Mouse (Mus musculus): ENCODE data around the gene Emp3. TPM values are rescaled to one million over a fixed set of nuclear protein-coding genes. Genes with fewer than 3 reads are reported as not detected.
A peak's percentile ranks its signal among the peaks of the same experiment; 100 is the strongest.
"Not testable (repeated sequence)": the region's sequence is repeated elsewhere in the genome, so short reads cannot be mapped to it uniquely, and the experiment has no call there.

Gene Emp3
- polyA plus RNA-seq, 1 experiment from 2014 or later = 17.7 TPM

GRCm38 (mm10) chr7:45878278-45878677 is 42.9 kb downstream of the Emp3 start, which contains the start of gene Grin2d:
Gene Grin2d (minus strand): TSS chr7:45878378.
- not testable (repeated sequence) for DNase-seq (ENCODE audit: low spot score); H3K9me3 ChIP-seq (replicated peaks); H3K4me3 ChIP-seq; H3K27ac ChIP-seq (replicated peaks); H3K27me3 ChIP-seq (ENCODE audit: low read depth, poor library complexity, severe bottlenecking)
- 100% methylated on average over 1 of the region's 1 CpGs for WGBS
- peaks cover 18% of the 10 kb centered on the region for H3K4me1 ChIP-seq
- H3K36me3 ChIP-seq = peaks cover 94% of the 10 kb centered on the region

GRCm38 (mm10) chr7:45876895-45877294 is 44.3 kb downstream of the Emp3 start:
- WGBS = 97% methylated on average over 7 of the region's 7 CpGs
- no peak for DNase-seq (ENCODE audit: low spot score)
- H3K36me3 ChIP-seq = peaks cover 80% of the 10 kb centered on the region
- H3K27ac ChIP-seq (replicated peaks) = no peak overlapping the region
- H3K27me3 ChIP-seq (ENCODE audit: low read depth, poor library complexity, severe bottlenecking) = peaks cover 5% of the 10 kb centered on the region
- H3K9me3 ChIP-seq (replicated peaks) = no peaks in the 10 kb centered on the region
- H3K4me1 ChIP-seq = peaks cover 20% of the 10 kb centered on the region
- no peak overlapping the region for H3K4me3 ChIP-seq

- peak overlapping the region; percentile 70 for H3K4me3 ChIP-seq
- peaks cover 41% of the 10 kb centered on the region for H3K27me3 ChIP-seq (ENCODE audit: low read depth, poor library complexity, severe bottlenecking)
- H3K36me3 ChIP-seq = peaks cover 44% of the 10 kb centered on the region
- peaks cover 48% of the 10 kb centered on the region for H3K4me1 ChIP-seq
- H3K9me3 ChIP-seq (replicated peaks) = no peaks in the 10 kb centered on the region
- peak overlapping the region; percentile 93 for H3K27ac ChIP-seq (replicated peaks)
- DNase-seq (ENCODE audit: low spot score) = peak; percentile 63
- 3% methylated on average over 28 of the region's 28 CpGs for WGBS
Observed at GRCm38 (mm10) chr7:45873061-45873947, 47.9 kb downstream of the Emp3 start.

- H3K4me1 ChIP-seq = peaks cover 55% of the 10 kb centered on the region
- under 1% methylated on average over 18 of the region's 18 CpGs for WGBS
- peaks cover 37% of the 10 kb centered on the region for H3K36me3 ChIP-seq
- peak within 1 kb of the TSS; percentile 93 for H3K27ac ChIP-seq (replicated peaks)
- peak within 1 kb of the TSS; percentile 70 for H3K4me3 ChIP-seq
- peak; percentile 89 for DNase-seq (ENCODE audit: low spot score)
- H3K27me3 ChIP-seq (ENCODE audit: low read depth, poor library complexity, severe bottlenecking) = peaks cover 48% of the 10 kb centered on the region
- H3K9me3 ChIP-seq (replicated peaks) = no peaks in the 10 kb centered on the region
Observed at GRCm38 (mm10) chr7:45872624-45873023, 48.6 kb downstream of the Emp3 start, which contains the start of gene Kdelr1. Gene Kdelr1 (plus strand): TSS chr7:45872772.

- DNase-seq (ENCODE audit: low spot score) = peak; percentile 46
- WGBS = 1% methylated on average over 30 of the region's 30 CpGs
- H3K27ac ChIP-seq (replicated peaks) = peak overlapping the region; percentile 58
- H3K36me3 ChIP-seq = peaks cover 16% of the 10 kb centered on the region
- H3K4me3 ChIP-seq = peak overlapping the region; percentile 49
- H3K4me1 ChIP-seq = peaks cover 72% of the 10 kb centered on the region
- no peaks in the 10 kb centered on the region for H3K9me3 ChIP-seq (replicated peaks)
- peaks cover 69% of the 10 kb centered on the region for H3K27me3 ChIP-seq (ENCODE audit: low read depth, poor library complexity, severe bottlenecking)
Observed at GRCm38 (mm10) chr7:45870282-45871058, 50.7 kb downstream of the Emp3 start.

GRCm38 (mm10) chr7:45869787-45870186 is 51.4 kb downstream of the Emp3 start:
- Histone ChIP-seq H3K4me3 (peak overlapping the region; percentile 49), H3K36me3 (peaks cover 9% of the 10 kb centered on the region), H3K4me1 (peaks cover 68% of the 10 kb centered on the region), H3K27me3 (ENCODE audit: low read depth, poor library complexity, severe bottlenecking) (peaks cover 76% of the 10 kb centered on the region), H3K27ac (replicated peaks) (0 out of 2 replicates have a peak overlapping the region, but pooled peaks have one; percentile 24), H3K9me3 (replicated peaks) (no peaks in the 10 kb centered on the region)
- WGBS = 4% methylated on average over 14 of the region's 14 CpGs
- peak; percentile 31 for DNase-seq (ENCODE audit: low spot score)

GRCm38 (mm10) chr7:45869107-45869670 is 52.0 kb downstream of the Emp3 start:
- Histone ChIP-seq H3K36me3 (peaks cover 4% of the 10 kb centered on the region), H3K4me1 (peaks cover 63% of the 10 kb centered on the region), H3K4me3 (peak overlapping the region; percentile 49), H3K9me3 (replicated peaks) (no peaks in the 10 kb centered on the region), H3K27ac (replicated peaks) (0 out of 2 replicates have a peak overlapping the region, but pooled peaks have one; percentile 24), H3K27me3 (ENCODE audit: low read depth, poor library complexity, severe bottlenecking) (peaks cover 82% of the 10 kb centered on the region)
- WGBS = 24% methylated on average over 8 of the region's 8 CpGs
- no peak for DNase-seq (ENCODE audit: low spot score)

Other genes with a start within 250 kb of the Emp3 start
- 0.46 and 0.48 TPM in 2 replicates for gene Ntn5, start 237.4 kb downstream of the Emp3 start, polyA plus RNA-seq (2016; fragmentation: Nextera tagmentation; extraction: Ambion mirVana)
- gene Sec1, start 227.0 kb downstream of the Emp3 start, polyA plus RNA-seq (2016; fragmentation: Nextera tagmentation; extraction: Ambion mirVana) = 0.32 and 0.34 TPM in 2 replicates
- gene Car11, start 221.6 kb downstream of the Emp3 start, polyA plus RNA-seq (2016; fragmentation: Nextera tagmentation; extraction: Ambion mirVana) = 4.6 and 4.9 TPM in 2 replicates
- gene Dbp, start 216.3 kb downstream of the Emp3 start, polyA plus RNA-seq (2016; fragmentation: Nextera tagmentation; extraction: Ambion mirVana) = 2.1 and 2.9 TPM in 2 replicates
- gene Rpl18, start 205.9 kb downstream of the Emp3 start, polyA plus RNA-seq (2016; fragmentation: Nextera tagmentation; extraction: Ambion mirVana) = 965 and 1,116 TPM in 2 replicates
- gene Sphk2, start 203.4 kb downstream of the Emp3 start, polyA plus RNA-seq (2016; fragmentation: Nextera tagmentation; extraction: Ambion mirVana) = 32.3 and 32.8 TPM in 2 replicates
- 1.7 and 2.0 TPM in 2 replicates for gene Fam83e, start 200.2 kb downstream of the Emp3 start, polyA plus RNA-seq (2016; fragmentation: Nextera tagmentation; extraction: Ambion mirVana)
- not detected in 2 replicates for gene Spaca4, start 195.6 kb downstream of the Emp3 start, polyA plus RNA-seq (2016; fragmentation: Nextera tagmentation; extraction: Ambion mirVana)
- 2.3 and 3.3 TPM in 2 replicates for gene Lmtk3, start 137.7 kb downstream of the Emp3 start, polyA plus RNA-seq (2016; fragmentation: Nextera tagmentation; extraction: Ambion mirVana)
- 1.1 and 1.5 TPM in 2 replicates for gene Sult2b1, start 136.7 kb downstream of the Emp3 start, polyA plus RNA-seq (2016; fragmentation: Nextera tagmentation; extraction: Ambion mirVana)
- gene Cyth2, start 106.8 kb downstream of the Emp3 start, polyA plus RNA-seq (2016; fragmentation: Nextera tagmentation; extraction: Ambion mirVana) = 153 and 183 TPM in 2 replicates
- 0.65 and 0.72 TPM in 2 replicates for gene Kcnj14, start 96.6 kb downstream of the Emp3 start, polyA plus RNA-seq (2016; fragmentation: Nextera tagmentation; extraction: Ambion mirVana)
- 95.8 and 119 TPM in 2 replicates for gene Grwd1, start 90.5 kb downstream of the Emp3 start, polyA plus RNA-seq (2016; fragmentation: Nextera tagmentation; extraction: Ambion mirVana)
- gene Kdelr1, start 48.6 kb downstream of the Emp3 start, polyA plus RNA-seq (2016; fragmentation: Nextera tagmentation; extraction: Ambion mirVana) = 36.1 and 39.0 TPM in 2 replicates
- 0.16 and 0.34 TPM in 2 replicates for gene Grin2d, start 43.0 kb downstream of the Emp3 start, polyA plus RNA-seq (2016; fragmentation: Nextera tagmentation; extraction: Ambion mirVana)
- gene Syngr4, start 24.7 kb downstream of the Emp3 start, polyA plus RNA-seq (2016; fragmentation: Nextera tagmentation; extraction: Ambion mirVana) = 1.5 and 1.7 TPM in 2 replicates
- 4.4 and 5.1 TPM in 2 replicates for gene Tmem143, start 24.5 kb downstream of the Emp3 start, polyA plus RNA-seq (2016; fragmentation: Nextera tagmentation; extraction: Ambion mirVana)
- gene Ccdc114, start 2.7 kb upstream of the Emp3 start, polyA plus RNA-seq (2016; fragmentation: Nextera tagmentation; extraction: Ambion mirVana) = 4.8 and 5.3 TPM in 2 replicates
- gene Abcc6, start 108.9 kb upstream of the Emp3 start, polyA plus RNA-seq (2016; fragmentation: Nextera tagmentation; extraction: Ambion mirVana) = 0.12 and 0.17 TPM in 2 replicates
- 29.9 and 31.0 TPM in 2 replicates for gene Nomo1, start 112.3 kb upstream of the Emp3 start, polyA plus RNA-seq (2016; fragmentation: Nextera tagmentation; extraction: Ambion mirVana)
- 0.12 and 0.19 TPM in 2 replicates for gene Kcnj11, start 179.4 kb upstream of the Emp3 start, polyA plus RNA-seq (2016; fragmentation: Nextera tagmentation; extraction: Ambion mirVana)